Mouse (Mus musculus): ENCODE data around the gene Zfp872. TPM values are rescaled to one million over a fixed set of nuclear protein-coding genes. Genes with fewer than 3 reads are reported as not detected.

The Zfp872 gene
- total RNA-seq, 2 experiments from 2014 or later = 0.78 to 0.83 TPM

Other genes with a start within 250 kb of the Zfp872 start
- 10 to 100 TPM; 11.8 to 12.6 TPM for gene Swsap1, start 232.3 kb upstream of the Zfp872 start, total RNA-seq (2021)
- 1 to 10 TPM; 1.9 to 2.4 TPM for gene Epor, start 224.6 kb upstream of the Zfp872 start, total RNA-seq (2021)
- 1 to 10 TPM in 1 of 2 experiments, under 1 TPM in 1; 0.90 to 1.4 TPM for gene Rgl3, start 198.6 kb upstream of the Zfp872 start, total RNA-seq (2021)
- 1 to 10 TPM; 6.2 to 6.9 TPM for gene Ccdc151, start 185.5 kb upstream of the Zfp872 start, total RNA-seq (2021)
- 10 to 100 TPM; 89.6 to 95.2 TPM for gene Prkcsh, start 185.3 kb upstream of the Zfp872 start, total RNA-seq (2021)
- gene Elavl3, start 136.1 kb upstream of the Zfp872 start, total RNA-seq (2021) = 100 to 1,000 TPM; 365 to 366 TPM
- gene Gm49318, start 116.8 kb upstream of the Zfp872 start, total RNA-seq (2021) = not detected
- 10 to 100 TPM; 28.6 to 30.1 TPM for gene Zfp653, start 116.7 kb upstream of the Zfp872 start, total RNA-seq (2021)
- 10 to 100 TPM; 43.2 to 44.6 TPM for gene Ecsit, start 102.7 kb upstream of the Zfp872 start, total RNA-seq (2021)
- gene Cnn1, start 88.9 kb upstream of the Zfp872 start, total RNA-seq (2021) = under 1 TPM in 1 of 2 experiments, not detected in 1; 0.44 TPM
- 10 to 100 TPM; 65.7 to 66.6 TPM for gene Elof1, start 70.9 kb upstream of the Zfp872 start, total RNA-seq (2021)
- under 1 TPM; 0.26 to 0.38 TPM for gene Acp5, start 52.4 kb upstream of the Zfp872 start, total RNA-seq (2021)
- gene Pigyl, start 31.2 kb upstream of the Zfp872 start, total RNA-seq (2021) = 10 to 100 TPM; 37.4 to 38.1 TPM
- gene Zfp809, start 37.6 kb downstream of the Zfp872 start, total RNA-seq (2021) = 10 to 100 TPM; 12.8 to 13.7 TPM
- gene Zfp599, start 71.8 kb downstream of the Zfp872 start, total RNA-seq (2021) = 1 to 10 TPM; 5.0 to 6.2 TPM
- 10 to 100 TPM; 24.3 to 24.6 TPM for gene Zfp810, start 119.6 kb downstream of the Zfp872 start, total RNA-seq (2021)
- 1 to 10 TPM; 5.3 to 5.5 TPM for gene Anln, start 201.1 kb downstream of the Zfp872 start, total RNA-seq (2021)
- gene 9530077C05Rik, start 223.4 kb downstream of the Zfp872 start, total RNA-seq (2021) = 10 to 100 TPM; 10.1 to 10.3 TPM